Mouse (Mus musculus): Measurements from ENCODE around the gene Fzr1. TPM values are rescaled to one million over a fixed set of nuclear protein-coding genes. Genes with fewer than 3 reads are reported as not detected.

Fzr1 gene
- polyA plus RNA-seq, 1 experiment from 2014 or later, result 119 TPM

DNA sequence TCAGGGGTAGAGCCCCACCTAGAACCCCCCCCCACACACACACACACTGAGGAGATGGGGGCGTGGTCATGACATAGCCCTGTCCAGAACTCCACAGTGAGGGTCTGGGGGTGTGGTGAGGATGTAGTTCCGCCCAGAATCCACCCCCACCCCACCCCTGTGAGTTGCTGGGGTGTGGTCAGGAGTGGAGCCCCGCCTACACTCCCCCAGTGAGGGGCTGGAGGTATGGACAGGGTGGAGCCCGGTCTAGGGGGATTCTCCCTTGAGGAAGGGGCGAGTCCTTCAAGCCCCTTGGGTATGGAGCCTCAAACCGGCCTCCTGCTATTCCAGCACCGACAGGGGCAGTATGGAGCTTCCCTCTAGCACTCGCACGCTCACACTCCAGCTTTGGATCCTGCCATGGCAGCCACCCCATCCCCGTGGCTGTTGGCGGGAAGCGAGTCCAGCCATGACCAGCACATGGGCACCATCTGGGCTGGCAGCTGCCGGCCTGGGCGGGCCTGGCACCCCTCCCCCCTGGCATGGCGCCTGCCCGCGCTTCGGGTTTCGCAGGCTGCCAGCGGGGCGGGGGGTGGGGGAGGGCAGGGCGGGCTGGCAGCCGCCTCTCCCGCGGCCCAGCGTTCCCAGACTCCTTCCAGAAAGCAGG, 38.4 kb upstream of the Fzr1 start:
- peaks cover 36% of the 10 kb centered on the region for H3K4me1 ChIP-seq (replicated peaks; ENCODE audit: control insufficient read depth, insufficient read depth, low read length)
- ATAC-seq (ENCODE audit: low FRiP score) (peak; percentile 71; the same call in 1 of the 2 replicates), DNase-seq (ENCODE audit: low spot score) (peak; percentile 76)
- H3K4me3 ChIP-seq (replicated peaks; ENCODE audit: low read length), result peak overlapping the region; percentile 13; the same call in 1 of the 2 replicates
- WGBS, result 1% methylated on average over 20 of the region's 26 CpGs
- H3K9me3 ChIP-seq (ENCODE audit: control insufficient read depth, low read length), result no peaks in the 10 kb centered on the region
- peak overlapping the region; percentile 44 for H3K4me2 ChIP-seq (replicated peaks)
- no peaks in the 10 kb centered on the region for H3K27me3 ChIP-seq (ENCODE audit: control insufficient read depth, insufficient read depth, low read length)
- peak overlapping the region; percentile 60 for H3K27ac ChIP-seq
- H3K36me3 ChIP-seq (replicated peaks; ENCODE audit: control insufficient read depth, insufficient read depth), result peaks cover 12% of the 10 kb centered on the region; the same call in 1 of the 2 replicates
- no peak overlapping the region for H3K9ac ChIP-seq

DNA sequence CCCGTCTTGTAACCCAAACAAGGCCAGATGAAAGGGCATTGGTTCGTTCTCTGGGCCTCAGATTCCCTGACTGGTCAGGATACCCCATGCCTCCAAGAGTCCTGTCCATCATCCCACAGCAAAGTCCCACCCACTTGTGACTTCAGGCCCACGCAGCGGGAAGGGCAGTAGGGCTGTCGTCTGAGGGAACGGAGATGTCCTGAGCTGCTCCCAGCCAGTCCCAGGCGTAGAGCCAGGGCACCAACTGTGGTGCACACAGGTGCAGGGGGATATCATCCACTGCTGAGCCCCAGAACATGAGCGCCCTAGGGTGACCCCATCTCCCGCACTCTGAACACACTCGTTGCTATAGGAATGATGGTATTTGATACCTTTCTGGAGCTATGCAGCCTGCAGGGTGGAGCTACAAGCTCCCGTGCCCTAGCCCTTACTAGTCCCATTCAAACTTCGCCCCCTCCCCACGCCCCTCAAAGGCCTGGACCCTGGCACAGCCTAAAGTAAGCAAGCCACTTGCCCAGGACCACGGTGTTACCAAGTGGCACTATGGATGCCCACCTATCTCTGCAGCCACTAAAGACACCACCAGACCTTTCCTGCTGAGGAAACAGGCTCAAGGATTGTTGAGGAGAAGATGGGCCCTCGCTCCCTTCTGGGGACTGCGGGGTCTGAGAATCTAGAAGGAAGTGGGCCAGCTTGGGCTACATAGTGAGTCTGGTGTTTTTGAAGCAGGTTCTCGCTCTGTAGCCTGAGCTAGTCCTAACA, 37.4 kb upstream of the Fzr1 start:
- Histone ChIP-seq H3K9me3 (ENCODE audit: control insufficient read depth, low read length) (no peaks in the 10 kb centered on the region), H3K4me3 (replicated peaks; ENCODE audit: low read length) (no peak overlapping the region), H3K27me3 (ENCODE audit: control insufficient read depth, insufficient read depth, low read length) (no peaks in the 10 kb centered on the region), H3K9ac (no peak overlapping the region), H3K4me1 (replicated peaks; ENCODE audit: control insufficient read depth, insufficient read depth, low read length) (peaks cover 41% of the 10 kb centered on the region), H3K4me2 (replicated peaks) (no peak overlapping the region), H3K36me3 (replicated peaks; ENCODE audit: control insufficient read depth, insufficient read depth) (peaks cover 12% of the 10 kb centered on the region; the same call in 1 of the 2 replicates), H3K27ac (no peak overlapping the region)
- WGBS, result 67% methylated on average over 17 of the region's 17 CpGs
- DNase-seq (ENCODE audit: low spot score), result no peak
- no peak for ATAC-seq (ENCODE audit: low FRiP score)

DNA sequence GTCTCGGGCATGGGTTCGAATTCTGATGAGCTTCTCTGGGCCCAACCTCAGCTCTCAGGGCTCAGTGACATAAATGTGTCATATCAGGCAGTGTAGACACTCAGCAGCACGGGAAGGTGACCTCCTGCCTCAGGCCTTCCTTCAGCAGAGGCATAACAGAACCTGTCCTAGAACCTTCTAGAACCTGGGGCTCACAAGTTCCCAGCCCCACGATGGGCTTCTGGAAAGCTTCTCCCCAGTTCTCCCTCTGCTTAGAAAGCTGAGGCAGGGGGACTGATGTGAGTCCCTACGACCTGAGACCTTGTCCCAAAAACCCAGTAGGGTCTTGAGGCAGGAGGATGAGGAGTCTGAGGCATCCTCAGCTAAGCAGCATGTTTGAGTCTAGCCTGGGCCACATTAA, 36.8 kb upstream of the Fzr1 start:
- Histone ChIP-seq H3K27me3 (ENCODE audit: control insufficient read depth, insufficient read depth, low read length) (no peaks in the 10 kb centered on the region), H3K4me3 (replicated peaks; ENCODE audit: low read length) (no peak overlapping the region), H3K9ac (no peak overlapping the region), H3K4me2 (replicated peaks) (no peak overlapping the region), H3K36me3 (replicated peaks; ENCODE audit: control insufficient read depth, insufficient read depth) (peaks cover 9% of the 10 kb centered on the region; the same call in 1 of the 2 replicates), H3K4me1 (replicated peaks; ENCODE audit: control insufficient read depth, insufficient read depth, low read length) (peaks cover 41% of the 10 kb centered on the region), H3K27ac (no peak overlapping the region; the same call in 1 of the 2 replicates), H3K9me3 (ENCODE audit: control insufficient read depth, low read length) (no peaks in the 10 kb centered on the region)
- no peak for DNase-seq (ENCODE audit: low spot score)
- 82% methylated on average over 5 of the region's 5 CpGs for WGBS
- no peak for ATAC-seq (ENCODE audit: low FRiP score)

DNA sequence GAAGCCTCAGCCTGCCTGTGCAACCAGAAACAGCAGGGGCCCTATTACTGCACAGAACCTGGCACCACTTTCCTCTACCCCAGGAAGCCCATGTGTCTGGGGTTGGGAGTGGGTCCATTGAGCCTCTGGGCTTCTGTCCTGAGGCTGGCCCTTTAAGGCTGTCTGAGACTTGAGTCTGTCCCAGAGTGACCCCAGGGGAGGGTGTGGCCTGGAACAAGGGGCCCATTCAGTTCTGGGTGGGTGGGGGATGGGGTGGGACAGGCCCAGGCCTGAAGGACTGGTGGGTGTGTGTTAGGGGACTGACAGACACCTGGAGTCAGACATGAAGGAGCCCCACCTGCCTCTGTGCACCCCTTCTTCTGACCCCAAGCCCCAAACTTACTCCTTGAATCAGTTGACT, 36.4 kb upstream of the Fzr1 start:
- Histone ChIP-seq H3K27me3 (ENCODE audit: control insufficient read depth, insufficient read depth, low read length) (no peaks in the 10 kb centered on the region), H3K27ac (no peak overlapping the region; the same call in 1 of the 2 replicates), H3K4me2 (replicated peaks) (no peak overlapping the region), H3K9me3 (ENCODE audit: control insufficient read depth, low read length) (no peaks in the 10 kb centered on the region), H3K4me3 (replicated peaks; ENCODE audit: low read length) (no peak overlapping the region), H3K9ac (no peak overlapping the region), H3K36me3 (replicated peaks; ENCODE audit: control insufficient read depth, insufficient read depth) (peaks cover 5% of the 10 kb centered on the region; the same call in 1 of the 2 replicates), H3K4me1 (replicated peaks; ENCODE audit: control insufficient read depth, insufficient read depth, low read length) (peaks cover 41% of the 10 kb centered on the region)
- DNase-seq (ENCODE audit: low spot score), result no peak
- no peak for ATAC-seq (ENCODE audit: low FRiP score)

DNA sequence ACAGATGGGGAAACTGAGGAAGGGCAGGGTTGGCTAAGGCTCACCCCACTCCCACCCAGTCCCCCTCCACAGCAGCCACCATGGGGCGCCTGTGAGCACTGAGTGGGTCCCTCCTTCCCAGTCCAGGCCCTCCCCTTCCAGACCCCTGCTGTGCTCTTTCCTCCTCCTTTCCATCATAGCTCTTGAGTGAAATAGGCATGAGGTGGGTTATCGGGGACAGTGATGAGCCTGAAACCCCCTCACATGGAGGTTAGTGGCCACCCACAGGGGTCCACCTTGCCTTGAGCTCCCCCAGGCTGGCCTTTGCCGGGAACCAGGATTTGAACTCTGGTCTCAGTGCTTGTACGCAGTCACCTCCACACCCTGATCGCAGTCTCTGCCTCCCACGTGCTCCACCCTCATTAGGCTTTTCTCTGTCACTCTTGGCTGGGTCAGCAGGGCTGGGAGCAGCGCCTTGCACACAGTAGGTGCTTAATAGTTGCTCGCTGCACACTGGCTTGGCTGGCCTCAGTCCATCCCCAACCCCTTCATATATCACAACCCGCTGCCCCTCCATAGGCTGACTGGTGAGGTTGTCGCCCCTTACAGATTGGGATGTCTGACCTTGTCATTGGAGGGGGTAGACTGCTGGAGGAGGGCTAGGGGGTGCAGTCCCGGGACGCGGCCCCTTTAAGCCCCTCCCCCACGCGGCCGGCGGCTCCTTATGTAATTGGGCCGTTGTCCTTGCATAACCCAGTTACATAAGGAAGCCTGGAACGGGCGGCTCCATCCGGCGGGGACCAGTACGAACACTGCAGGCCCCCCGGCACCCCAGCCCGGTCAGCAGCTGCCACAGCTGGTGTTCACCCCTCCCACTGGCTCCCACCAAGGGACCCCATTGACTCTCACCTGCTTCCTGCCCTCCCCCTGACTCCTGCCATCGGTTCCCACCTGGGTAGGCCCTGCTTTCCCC, 35.3 kb upstream of the Fzr1 start:
- ATAC-seq (ENCODE audit: low FRiP score), result no peak
- no peaks in the 10 kb centered on the region; the same call in 1 of the 2 replicates for H3K36me3 ChIP-seq (replicated peaks; ENCODE audit: control insufficient read depth, insufficient read depth)
- H3K4me3 ChIP-seq (replicated peaks; ENCODE audit: low read length), result no peak overlapping the region
- H3K9ac ChIP-seq, result no peak overlapping the region
- peaks cover 37% of the 10 kb centered on the region for H3K4me1 ChIP-seq (replicated peaks; ENCODE audit: control insufficient read depth, insufficient read depth, low read length)
- DNase-seq (ENCODE audit: low spot score), result no peak
- peak overlapping the region; percentile 29 for H3K4me2 ChIP-seq (replicated peaks)
- WGBS, result 34% methylated on average over 19 of the region's 26 CpGs
- no peak overlapping the region for H3K27ac ChIP-seq
- H3K27me3 ChIP-seq (ENCODE audit: control insufficient read depth, insufficient read depth, low read length), result peaks cover 4% of the 10 kb centered on the region; the same call in 1 of the 2 replicates
- no peaks in the 10 kb centered on the region for H3K9me3 ChIP-seq (ENCODE audit: control insufficient read depth, low read length)

DNA sequence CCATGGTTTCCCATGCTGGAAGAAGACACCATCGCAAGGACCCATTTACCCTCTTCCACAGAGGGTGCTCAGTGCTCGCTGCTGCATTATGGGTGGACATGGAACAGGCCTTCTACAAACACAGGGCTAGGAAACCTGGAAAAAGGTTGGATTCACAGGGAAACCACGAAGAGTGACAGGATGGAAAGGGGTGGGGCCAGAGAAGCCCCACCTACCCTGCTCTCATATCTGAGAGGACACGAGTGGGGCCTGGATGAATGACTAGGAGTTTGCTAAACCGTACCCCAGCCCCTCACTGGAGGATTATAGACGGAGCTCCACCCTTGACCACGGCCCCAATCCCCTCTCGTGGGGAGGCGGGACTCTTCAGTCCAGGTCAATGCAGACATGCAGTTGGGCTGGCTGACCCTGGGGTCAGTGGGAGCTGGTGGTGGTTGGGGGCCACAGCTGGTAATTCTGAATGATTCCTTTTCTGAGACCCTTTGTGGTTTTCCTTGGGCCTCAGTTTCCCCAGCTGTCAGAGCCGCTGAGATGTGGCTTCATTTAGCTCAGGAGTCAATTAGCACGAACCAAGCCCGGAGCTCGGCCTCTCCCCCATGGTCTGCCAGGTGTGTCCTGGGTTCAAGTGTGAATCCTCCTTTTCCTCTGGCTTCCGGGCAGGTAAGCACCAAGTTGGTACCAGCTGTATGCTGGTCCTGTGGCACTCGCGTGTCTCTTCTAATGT, 34.4 kb upstream of the Fzr1 start:
- DNase-seq (ENCODE audit: low spot score) (no peak), ATAC-seq (ENCODE audit: low FRiP score) (no peak)
- no peak overlapping the region for H3K4me3 ChIP-seq (replicated peaks; ENCODE audit: low read length)
- H3K27ac ChIP-seq, result 0 out of 2 replicates have a peak overlapping the region, but pooled peaks have one; percentile 64
- WGBS, result 78% methylated on average over 16 of the region's 16 CpGs
- peaks cover 8% of the 10 kb centered on the region for H3K36me3 ChIP-seq (replicated peaks; ENCODE audit: control insufficient read depth, insufficient read depth)
- no peak overlapping the region for H3K4me2 ChIP-seq (replicated peaks)
- no peaks in the 10 kb centered on the region for H3K9me3 ChIP-seq (ENCODE audit: control insufficient read depth, low read length)
- peaks cover 13% of the 10 kb centered on the region; the same call in 1 of the 2 replicates for H3K27me3 ChIP-seq (ENCODE audit: control insufficient read depth, insufficient read depth, low read length)
- peaks cover 37% of the 10 kb centered on the region for H3K4me1 ChIP-seq (replicated peaks; ENCODE audit: control insufficient read depth, insufficient read depth, low read length)
- H3K9ac ChIP-seq, result no peak overlapping the region

DNA sequence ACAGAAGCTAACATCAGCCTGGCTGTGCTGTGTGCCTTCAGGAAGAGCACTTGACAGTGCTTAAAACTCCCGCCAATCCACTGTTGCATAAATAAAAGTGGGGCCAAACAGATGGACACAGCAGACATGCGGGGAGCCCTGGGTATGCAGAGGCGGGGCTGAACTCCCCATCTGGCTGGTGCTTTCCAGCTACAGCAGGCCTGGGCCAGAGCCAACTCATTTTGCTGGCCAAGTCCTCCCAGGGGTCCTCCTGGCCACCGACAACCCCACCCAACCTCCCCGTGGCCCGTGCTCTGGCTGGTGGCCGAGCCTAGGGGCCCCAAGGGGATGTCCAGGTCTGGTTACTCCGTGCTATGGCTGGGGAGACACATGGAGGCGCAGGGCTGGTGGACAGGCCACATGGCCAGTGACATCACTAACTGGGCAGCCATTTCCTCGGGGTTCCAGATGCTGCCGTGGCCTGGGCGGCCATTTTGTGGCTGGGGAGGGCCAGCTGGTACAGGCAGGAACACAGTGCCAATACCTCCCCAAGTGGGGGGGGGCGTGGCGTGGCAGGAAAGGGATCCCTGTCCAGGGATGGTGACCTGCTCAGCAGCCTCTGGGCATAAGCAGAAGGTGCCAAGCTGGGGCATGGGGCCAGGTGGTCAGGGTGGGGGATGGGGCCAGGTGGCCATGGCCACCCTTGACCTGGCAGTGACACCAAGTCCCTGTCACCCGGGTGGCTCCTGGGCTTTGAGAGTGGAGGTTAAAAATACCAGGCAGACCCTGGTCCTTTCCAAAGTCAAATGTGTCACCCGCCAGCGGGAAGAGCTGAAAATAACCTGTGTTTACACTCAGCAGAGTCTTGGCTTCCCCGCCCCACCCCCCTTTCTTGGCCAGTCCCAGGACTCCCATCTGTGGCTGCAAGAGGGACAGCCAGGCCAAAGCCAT, 33.4 kb upstream of the Fzr1 start:
- peak; percentile 60 for DNase-seq (ENCODE audit: low spot score)
- H3K4me3 ChIP-seq (replicated peaks; ENCODE audit: low read length), result no peak overlapping the region
- no peak overlapping the region for H3K9ac ChIP-seq
- no peaks in the 10 kb centered on the region for H3K9me3 ChIP-seq (ENCODE audit: control insufficient read depth, low read length)
- peak overlapping the region; percentile 64 for H3K27ac ChIP-seq
- peaks cover 15% of the 10 kb centered on the region; the same call in 1 of the 2 replicates for H3K27me3 ChIP-seq (ENCODE audit: control insufficient read depth, insufficient read depth, low read length)
- peaks cover 17% of the 10 kb centered on the region for H3K36me3 ChIP-seq (replicated peaks; ENCODE audit: control insufficient read depth, insufficient read depth)
- 40% methylated on average over 16 of the region's 18 CpGs for WGBS
- peaks cover 42% of the 10 kb centered on the region for H3K4me1 ChIP-seq (replicated peaks; ENCODE audit: control insufficient read depth, insufficient read depth, low read length)
- no peak overlapping the region for H3K4me2 ChIP-seq (replicated peaks)
- ATAC-seq (ENCODE audit: low FRiP score), result 0 out of 2 replicates have a peak, but pooled peaks have one; percentile 16

DNA sequence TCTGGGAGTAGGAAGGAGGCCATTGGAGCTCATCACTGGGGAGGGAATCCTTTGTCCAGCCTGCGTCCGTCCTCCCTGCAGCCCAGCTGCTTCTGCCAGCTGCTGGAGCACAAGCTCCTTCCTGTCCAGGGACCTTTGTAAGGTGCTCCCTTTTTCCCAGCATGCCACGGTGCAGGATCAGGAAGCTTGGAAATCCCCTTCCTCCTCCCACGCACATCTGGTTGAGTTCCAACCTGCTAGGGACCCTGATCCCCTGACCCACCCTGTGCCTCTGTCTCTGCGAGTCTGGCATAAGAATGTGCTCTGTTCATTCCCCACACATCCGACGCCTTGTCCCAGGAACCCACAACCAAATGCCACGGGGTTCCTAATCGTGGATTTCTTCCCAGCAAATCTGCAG, 32.7 kb upstream of the Fzr1 start:
- no peaks in the 10 kb centered on the region for H3K9me3 ChIP-seq (ENCODE audit: control insufficient read depth, low read length)
- peaks cover 25% of the 10 kb centered on the region for H3K36me3 ChIP-seq (replicated peaks; ENCODE audit: control insufficient read depth, insufficient read depth)
- H3K9ac ChIP-seq, result no peak overlapping the region
- 69% methylated on average over 9 of the region's 9 CpGs for WGBS
- H3K4me1 ChIP-seq (replicated peaks; ENCODE audit: control insufficient read depth, insufficient read depth, low read length), result peaks cover 46% of the 10 kb centered on the region
- no peak overlapping the region for H3K4me2 ChIP-seq (replicated peaks)
- no peak for ATAC-seq (ENCODE audit: low FRiP score)
- DNase-seq (ENCODE audit: low spot score), result no peak
- peak overlapping the region; percentile 64; the same call in 1 of the 2 replicates for H3K27ac ChIP-seq
- H3K27me3 ChIP-seq (ENCODE audit: control insufficient read depth, insufficient read depth, low read length), result peaks cover 15% of the 10 kb centered on the region; the same call in 1 of the 2 replicates
- no peak overlapping the region for H3K4me3 ChIP-seq (replicated peaks; ENCODE audit: low read length)
